Mouse (Mus musculus) bone marrow, adult 2 months (tissue): ENCODE results near the gene S100a6.

Experiments
- CTCF ChIP-seq: fragments of 200-500 bp; IDR thresholded peaks from 2 replicates; pipeline ENCODE4 v1.5.1; 2011; ENCODE audit warnings: low read length, control low read depth; ENCODE audit not compliant: control insufficient read depth, insufficient read depth
- POLR2A ChIP-seq: fragments of 200-500 bp; IDR thresholded peaks from 2 replicates; pipeline ENCODE4 v1.6.1; 2011; ENCODE audit warnings: low read depth, mild to moderate bottlenecking, control low read depth, low read length, borderline replicate concordance; ENCODE audit not compliant: control insufficient read depth

- TF ChIP-seq CTCF (no peak), POLR2A (no peak)
These were observed 12.8 kb downstream of the S100a6 start for GRCm38 (mm10) chr3:90625496-90625895.
